ENCODE assay signal across 10 mouse cellular contexts in genomic region chr4:97880120-97881055, GRCm38 (mm10).
DNase-seq lines count a peak whose midpoint lies in the region; ATAC-seq and TF ChIP-seq lines count a peak whose summit lies in the region.
"Had no signal": no experiment of that assay in that cellular context is flagged by ENCODE, and none has a peak within 500 bp of the region (broad histone marks: within the 10 kb centered on the region; RNA-seq: fewer than 3 reads in every experiment).

No protein-coding gene starts in this region.

- H3K4me3 ChIP-seq in gastrocnemius, adult 2 months = no peak overlapping the region
- no peak overlapping the region for H3K4me3 ChIP-seq in hindbrain, embryonic 13.5 days
- H3K4me3 ChIP-seq in layer of hippocampus, adult 2 months = no peak overlapping the region
- H3K4me3 ChIP-seq in lung, adult 2 months (replicated peaks; ENCODE audit: extremely low read depth, low read depth, low read length) = no peak overlapping the region
- H3K4me3 ChIP-seq: myocyte had no signal

- peak; percentile 39 for DNase-seq in gastrocnemius, adult 2 months
- DNase-seq in gastrocnemius, adult 8-10 months (ENCODE audit: low spot score in 2 of 2) = no peak
- DNase-seq in cerebellum, adult 11 months = peak; percentile 88
- peak; percentile 66 to 72 for DNase-seq in layer of hippocampus, adult 2 months (ENCODE audit: low spot score in 2 of 2)
- no peak for DNase-seq in lung, postnatal 25 days (ENCODE audit: low spot score)
- DNase-seq in lung, adult 2 months = no peak
- DNase-seq: heart, postnatal 14 days had no signal

- H3K9me3 ChIP-seq in hindbrain, embryonic 13.5 days = no peaks in the 10 kb centered on the region

- 69% methylated on average over 9 of the region's 9 CpGs for WGBS in hindbrain, embryonic 13.5 days
- WGBS in lung, adult 2 months = 88% methylated on average over 9 of the region's 9 CpGs

- TF ChIP-seq CTCF in gastrocnemius, adult 2 months (IDR thresholded peaks at IDR 0.05) = no peak
- peak; percentile 43 for TF ChIP-seq CTCF in layer of hippocampus, adult 2 months (conservative IDR thresholded peaks at IDR 0.05)
- TF ChIP-seq CTCF in lung, adult 2 months (IDR thresholded peaks at IDR 0.05; ENCODE audit: insufficient read depth, low read length) = no peak

- H3K27ac ChIP-seq in gastrocnemius, adult 2 months = peak overlapping the region; percentile 16
- H3K27ac ChIP-seq in hindbrain, embryonic 13.5 days = peak overlapping the region; percentile 44; the same call in 1 of the 2 replicates
- H3K27ac ChIP-seq in layer of hippocampus, adult 2 months = peak overlapping the region; percentile 74

- H3K4me1 ChIP-seq in hindbrain, embryonic 13.5 days (replicated peaks) = peaks cover 18% of the 10 kb centered on the region
- no peaks in the 10 kb centered on the region; the same call in none of the 2 replicates for H3K4me1 ChIP-seq in lung, adult 2 months (ENCODE audit: control insufficient read depth, insufficient read depth, low read length)

- no peak overlapping the region for H3K9ac ChIP-seq in hindbrain, embryonic 13.5 days

- no peak overlapping the region for H3K4me2 ChIP-seq in hindbrain, embryonic 13.5 days

- intact Hi-C loops in gastrocnemius, adult 2 months (cut with DNase I) = no loop called here

- ATAC-seq in hindbrain, embryonic 13.5 days (ENCODE audit: low FRiP score) = peak; percentile 52; the same call in 1 of the 2 replicates
- ATAC-seq in inflammation-experienced regulatory T-cells, adult 6 months = no peak

- TF ChIP-seq POLR2A in lung, adult 2 months (IDR thresholded peaks at IDR 0.05; ENCODE audit: borderline replicate concordance, extremely low read depth, low read depth, low read length) = no peak

- H3K36me3 ChIP-seq in hindbrain, embryonic 13.5 days = no peaks in the 10 kb centered on the region

- H3K27me3 ChIP-seq in hindbrain, embryonic 13.5 days = no peaks in the 10 kb centered on the region

Comparison
In these comparisons a context has a peak if more than half of its experiments do, and no peak if none do; other contexts are left out.
1. DNase-seq: peak in gastrocnemius, adult 2 months (single experiment), cerebellum, adult 11 months (single experiment) and layer of hippocampus, adult 2 months (2 of 2); none in gastrocnemius, adult 8-10 months (0 of 2), lung, postnatal 25 days (single experiment) and lung, adult 2 months (single experiment).
2. H3K27ac ChIP-seq: peak in every context shown above with its lines; median percentile 74 in layer of hippocampus, adult 2 months; 44 in hindbrain, embryonic 13.5 days; 16 in gastrocnemius, adult 2 months.